Mouse (Mus musculus) heart, embryonic 15.5 days (tissue): Measurements from ENCODE around the gene Map2. TPM values are rescaled to one million over a fixed set of nuclear protein-coding genes. Genes with fewer than 3 reads are reported as not detected.

Source experiments
- ATAC-seq: fragments of 200-750 bp; cut with Nextera tagmentation; replicated peaks from 2 replicates; pipeline ENCODE4 v1.8.0; 2017; ENCODE audit warnings: low read depth, moderate TSS enrichment; ENCODE audit not compliant: insufficient number of reproducible peaks, insufficient read depth, low FRiP score
- H3K27ac ChIP-seq: fragments of 300-500 bp; sonication (generic); 2 replicates; pipeline ENCODE4 v1.5.1; 2015; ENCODE audit warnings: mild to moderate bottlenecking, inconsistent platforms
- H3K27me3 ChIP-seq: fragments of 300-500 bp; sonication (generic); 2 replicates; pipeline ENCODE4 v1.6.1; 2015; ENCODE audit warnings: inconsistent platforms
- H3K36me3 ChIP-seq: fragments of 300-500 bp; sonication (generic); 2 replicates; pipeline ENCODE4 v1.6.1; 2015; ENCODE audit warnings: mild to moderate bottlenecking, inconsistent platforms
- H3K4me1 ChIP-seq: fragments of 300-500 bp; sonication (generic); replicated peaks from 2 replicates; pipeline ENCODE4 v1.6.1; 2015; ENCODE audit warnings: inconsistent platforms
- H3K4me2 ChIP-seq: fragments of 300-500 bp; sonication (generic); 2 replicates; pipeline ENCODE4 v1.6.1; 2015; ENCODE audit warnings: inconsistent platforms, mild to moderate bottlenecking, moderate library complexity
- H3K4me3 ChIP-seq: fragments of 300-500 bp; sonication (generic); 2 replicates; pipeline ENCODE4 v1.5.1; 2015; ENCODE audit warnings: mild to moderate bottlenecking, inconsistent platforms
- H3K9ac ChIP-seq: fragments of 300-500 bp; sonication (generic); 2 replicates; pipeline ENCODE4 v1.6.1; 2015; ENCODE audit warnings: mild to moderate bottlenecking, inconsistent platforms
- H3K9me3 ChIP-seq: fragments of 300-500 bp; sonication (generic); replicated peaks from 2 replicates; pipeline ENCODE4 v1.6.1; 2016; ENCODE audit warnings: inconsistent platforms
- WGBS: fragments of 180-500 bp; shearing (Covaris S2); methylation state at CpG from one replicate; pipeline ENCODE4 v1.1.7; 2015; ENCODE audit warnings: mixed read lengths; 5-methylcytosine and 5-hydroxymethylcytosine counted together
- polyA plus RNA-seq: library from polyadenylated mRNA; unstranded; fragments of >200 nt; fragmentation: Nextera tagmentation; extraction: Ambion mirVana; gene quantifications from 2 replicates; pipeline ENCODE4 v1.2.1, GENCODE M21; 2015

The Map2 gene
- polyA plus RNA-seq, 1 experiment from 2014 or later = 2.5 TPM

GRCm38 (mm10) chr1:66364386-66364785 lies 189.3 kb downstream of the Map2 start:
- H3K27me3 ChIP-seq = no peaks in the 10 kb centered on the region
- 72% methylated on average over 2 of the region's 2 CpGs for WGBS
- H3K4me2 ChIP-seq = no peak overlapping the region
- ATAC-seq = no peak
- H3K9me3 ChIP-seq = no peaks in the 10 kb centered on the region
- no peaks in the 10 kb centered on the region for H3K4me1 ChIP-seq
- no peak overlapping the region for H3K27ac ChIP-seq
- H3K9ac ChIP-seq = no peak overlapping the region
- H3K4me3 ChIP-seq = no peak overlapping the region
- H3K36me3 ChIP-seq = no peaks in the 10 kb centered on the region

GRCm38 (mm10) chr1:66365600-66365999 lies 190.5 kb downstream of the Map2 start:
- H3K27ac ChIP-seq = no peak overlapping the region
- H3K4me1 ChIP-seq = no peaks in the 10 kb centered on the region
- no peak overlapping the region for H3K4me2 ChIP-seq
- no peaks in the 10 kb centered on the region for H3K36me3 ChIP-seq
- no peak for ATAC-seq
- 43% methylated on average over 4 of the region's 4 CpGs for WGBS
- H3K27me3 ChIP-seq = no peaks in the 10 kb centered on the region
- no peak overlapping the region for H3K9ac ChIP-seq
- no peaks in the 10 kb centered on the region for H3K9me3 ChIP-seq
- no peak overlapping the region for H3K4me3 ChIP-seq

GRCm38 (mm10) chr1:66369486-66369885 lies 194.4 kb downstream of the Map2 start:
- Histone ChIP-seq H3K27ac (no peak overlapping the region), H3K9me3 (no peaks in the 10 kb centered on the region), H3K36me3 (no peaks in the 10 kb centered on the region), H3K27me3 (no peaks in the 10 kb centered on the region), H3K4me1 (no peaks in the 10 kb centered on the region), H3K9ac (no peak overlapping the region), H3K4me2 (no peak overlapping the region), H3K4me3 (no peak overlapping the region)
- no peak for ATAC-seq
- 74% methylated on average over 7 of the region's 7 CpGs for WGBS

- Histone ChIP-seq H3K4me3 (no peak overlapping the region), H3K27me3 (no peaks in the 10 kb centered on the region), H3K4me2 (no peak overlapping the region), H3K9me3 (no peaks in the 10 kb centered on the region), H3K4me1 (no peaks in the 10 kb centered on the region), H3K36me3 (no peaks in the 10 kb centered on the region), H3K9ac (no peak overlapping the region), H3K27ac (no peak overlapping the region)
- no peak for ATAC-seq
- 75% methylated on average over 2 of the region's 2 CpGs for WGBS
Observed at GRCm38 (mm10) chr1:66371371-66371770, 196.3 kb downstream of the Map2 start.

- H3K27me3 ChIP-seq = no peaks in the 10 kb centered on the region
- H3K9me3 ChIP-seq = no peaks in the 10 kb centered on the region
- 89% methylated on average over 4 of the region's 4 CpGs for WGBS
- H3K9ac ChIP-seq = no peak overlapping the region
- no peak overlapping the region for H3K4me3 ChIP-seq
- no peak overlapping the region for H3K4me2 ChIP-seq
- ATAC-seq = no peak
- no peaks in the 10 kb centered on the region for H3K36me3 ChIP-seq
- H3K4me1 ChIP-seq = no peaks in the 10 kb centered on the region
- no peak overlapping the region for H3K27ac ChIP-seq
Observed at GRCm38 (mm10) chr1:66386321-66386720, 211.2 kb downstream of the Map2 start.

GRCm38 (mm10) chr1:66386751-66387452 lies 211.8 kb downstream of the Map2 start:
- Histone ChIP-seq H3K4me1 (no peaks in the 10 kb centered on the region), H3K36me3 (no peaks in the 10 kb centered on the region), H3K4me2 (no peak overlapping the region), H3K9ac (no peak overlapping the region), H3K27me3 (no peaks in the 10 kb centered on the region), H3K9me3 (no peaks in the 10 kb centered on the region), H3K4me3 (no peak overlapping the region), H3K27ac (no peak overlapping the region)
- no peak for ATAC-seq
- WGBS = 78% methylated on average over 10 of the region's 10 CpGs

GRCm38 (mm10) chr1:66388561-66388960 lies 213.5 kb downstream of the Map2 start:
- Histone ChIP-seq H3K27ac (no peak overlapping the region), H3K4me2 (no peak overlapping the region), H3K9me3 (no peaks in the 10 kb centered on the region), H3K9ac (no peak overlapping the region), H3K36me3 (no peaks in the 10 kb centered on the region), H3K4me3 (no peak overlapping the region), H3K27me3 (no peaks in the 10 kb centered on the region), H3K4me1 (no peaks in the 10 kb centered on the region)
- WGBS = 57% methylated on average over 8 of the region's 8 CpGs
- ATAC-seq = no peak

- H3K27ac ChIP-seq = no peak overlapping the region
- H3K4me2 ChIP-seq = no peak overlapping the region
- no peak overlapping the region for H3K9ac ChIP-seq
- WGBS = 59% methylated on average over 8 of the region's 8 CpGs
- no peaks in the 10 kb centered on the region for H3K27me3 ChIP-seq
- no peaks in the 10 kb centered on the region for H3K4me1 ChIP-seq
- H3K4me3 ChIP-seq = no peak overlapping the region
- H3K36me3 ChIP-seq = no peaks in the 10 kb centered on the region
- ATAC-seq = no peak
- H3K9me3 ChIP-seq = no peaks in the 10 kb centered on the region
Observed at GRCm38 (mm10) chr1:66394944-66395637, 220.0 kb downstream of the Map2 start.

GRCm38 (mm10) chr1:66395826-66396225 lies 220.8 kb downstream of the Map2 start:
- Histone ChIP-seq H3K4me2 (no peak overlapping the region), H3K36me3 (no peaks in the 10 kb centered on the region), H3K27me3 (no peaks in the 10 kb centered on the region), H3K4me1 (no peaks in the 10 kb centered on the region), H3K27ac (no peak overlapping the region), H3K9me3 (no peaks in the 10 kb centered on the region), H3K4me3 (no peak overlapping the region), H3K9ac (no peak overlapping the region)
- 78% methylated on average over 2 of the region's 2 CpGs for WGBS
- ATAC-seq = no peak

GRCm38 (mm10) chr1:66401902-66402301 lies 226.8 kb downstream of the Map2 start:
- H3K27ac ChIP-seq = no peak overlapping the region
- no peaks in the 10 kb centered on the region for H3K27me3 ChIP-seq
- no peak overlapping the region for H3K9ac ChIP-seq
- no peaks in the 10 kb centered on the region for H3K9me3 ChIP-seq
- no peaks in the 10 kb centered on the region for H3K36me3 ChIP-seq
- no peak overlapping the region for H3K4me2 ChIP-seq
- no peak overlapping the region for H3K4me3 ChIP-seq
- H3K4me1 ChIP-seq = no peaks in the 10 kb centered on the region
- no peak for ATAC-seq
- 75% methylated on average over 9 of the region's 9 CpGs for WGBS

- H3K4me2 ChIP-seq = no peak overlapping the region
- H3K4me1 ChIP-seq = no peaks in the 10 kb centered on the region
- WGBS = 69% methylated on average over 13 of the region's 13 CpGs
- no peaks in the 10 kb centered on the region for H3K27me3 ChIP-seq
- no peak for ATAC-seq
- no peak overlapping the region for H3K27ac ChIP-seq
- H3K4me3 ChIP-seq = no peak overlapping the region
- no peaks in the 10 kb centered on the region for H3K9me3 ChIP-seq
- H3K9ac ChIP-seq = no peak overlapping the region
- no peaks in the 10 kb centered on the region for H3K36me3 ChIP-seq
Observed at GRCm38 (mm10) chr1:66407270-66407967, 232.3 kb downstream of the Map2 start.
